Mouse (Mus musculus): ENCODE data around the gene Ptgir. TPM values are rescaled to one million over a fixed set of nuclear protein-coding genes. Genes with fewer than 3 reads are reported as not detected.

Gene Ptgir
- total RNA-seq, 1 experiment from 2014 or later: 0.73 TPM

DNA sequence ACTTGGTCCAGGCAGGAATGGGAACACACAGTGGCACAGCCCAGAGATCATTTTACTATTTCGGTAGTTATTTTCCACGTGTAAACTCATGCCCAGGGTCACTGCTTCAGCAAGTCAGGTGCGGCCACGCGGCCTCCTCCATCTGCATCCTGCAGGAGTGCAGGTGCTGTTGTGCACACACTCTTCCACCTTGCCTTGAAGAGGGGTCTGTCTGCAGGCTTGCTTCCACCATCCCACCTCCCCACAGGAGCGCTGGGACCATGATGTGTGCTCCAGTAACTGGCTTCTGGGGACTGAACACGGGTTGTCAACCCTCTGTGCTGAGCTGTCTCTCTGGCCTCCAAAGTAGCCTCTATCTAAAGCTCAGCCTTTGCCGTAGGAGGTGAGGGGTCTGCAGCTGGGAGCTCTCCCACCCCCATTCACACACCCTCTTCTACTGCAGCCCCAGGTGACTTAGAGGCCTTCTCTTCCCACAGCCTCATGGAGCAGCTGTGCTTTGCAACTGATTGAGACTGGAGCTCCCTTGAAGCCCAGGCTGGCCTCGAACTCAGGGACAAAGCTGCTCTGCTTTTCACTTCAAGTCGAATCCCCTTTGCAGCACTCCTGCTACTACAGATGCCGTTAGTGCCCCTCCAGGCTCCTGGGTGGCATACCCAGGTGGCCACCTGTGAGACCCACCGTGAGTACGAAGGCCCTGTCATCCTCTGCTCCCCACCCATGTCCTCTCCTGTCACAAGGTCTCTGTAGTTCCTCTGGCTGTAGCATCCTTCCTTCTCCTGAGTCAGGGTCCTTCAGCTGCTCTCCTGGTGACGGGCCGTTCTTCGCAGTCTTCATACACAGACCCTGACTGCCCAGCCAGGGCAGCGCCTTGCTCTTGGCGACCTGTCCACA lies 8.4 kb downstream of the Ptgir start:
- ATAC-seq (replicated peaks; ENCODE audit: low read depth, poor library complexity, severe bottlenecking): no peak

DNA sequence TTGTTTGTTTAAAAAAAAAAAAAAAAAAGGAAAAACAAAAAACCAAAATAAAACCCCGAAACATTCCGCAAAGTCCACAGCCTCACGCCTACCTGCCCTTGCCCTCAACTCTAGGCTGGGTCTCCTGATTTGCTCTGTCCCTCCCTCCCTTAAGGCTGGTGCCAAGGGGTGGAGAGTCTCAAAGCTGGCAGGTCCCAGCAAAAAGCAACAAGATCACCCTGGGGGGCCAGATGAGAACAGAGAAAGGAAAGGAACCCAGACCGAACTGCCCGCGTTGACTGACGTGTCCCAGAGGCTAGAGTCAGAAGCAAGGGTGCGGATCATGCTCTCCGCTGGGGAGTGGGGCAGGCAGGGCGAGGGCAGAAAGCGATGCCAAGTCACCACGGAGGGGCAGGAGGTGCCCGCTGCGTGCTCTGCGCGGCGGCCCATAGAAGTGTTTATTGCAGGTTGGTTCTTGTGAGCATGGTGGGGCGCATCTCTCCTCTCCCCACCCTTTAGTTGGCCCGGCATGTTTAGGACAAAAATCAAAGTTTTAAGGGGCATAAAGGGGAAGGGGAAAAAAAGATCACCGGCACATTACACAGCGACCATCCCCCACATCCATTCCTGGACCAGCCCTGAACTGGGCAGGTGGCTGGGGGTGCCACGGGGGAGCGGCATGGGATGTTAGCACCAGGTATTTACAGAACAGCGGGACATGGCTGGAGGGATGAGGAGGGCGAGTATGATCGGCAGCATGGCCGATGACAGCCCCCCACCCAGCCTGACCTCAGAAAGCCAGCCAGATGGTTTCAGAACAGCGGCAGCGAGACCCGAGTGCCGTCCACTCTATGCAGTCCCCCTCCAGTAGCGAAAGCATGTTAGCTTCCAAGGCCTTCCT lies 9.4 kb downstream of the Ptgir start:
- no peak for ATAC-seq (replicated peaks; ENCODE audit: low read depth, poor library complexity, severe bottlenecking)

- ATAC-seq (replicated peaks; ENCODE audit: low read depth, poor library complexity, severe bottlenecking): no peak
Observed at GRCm38 (mm10) chr7:16916342-16917265, 10.3 kb downstream of the Ptgir start.

GRCm38 (mm10) chr7:16917447-16917846 lies 11.2 kb downstream of the Ptgir start:
- no peak for ATAC-seq (replicated peaks; ENCODE audit: low read depth, poor library complexity, severe bottlenecking)

DNA sequence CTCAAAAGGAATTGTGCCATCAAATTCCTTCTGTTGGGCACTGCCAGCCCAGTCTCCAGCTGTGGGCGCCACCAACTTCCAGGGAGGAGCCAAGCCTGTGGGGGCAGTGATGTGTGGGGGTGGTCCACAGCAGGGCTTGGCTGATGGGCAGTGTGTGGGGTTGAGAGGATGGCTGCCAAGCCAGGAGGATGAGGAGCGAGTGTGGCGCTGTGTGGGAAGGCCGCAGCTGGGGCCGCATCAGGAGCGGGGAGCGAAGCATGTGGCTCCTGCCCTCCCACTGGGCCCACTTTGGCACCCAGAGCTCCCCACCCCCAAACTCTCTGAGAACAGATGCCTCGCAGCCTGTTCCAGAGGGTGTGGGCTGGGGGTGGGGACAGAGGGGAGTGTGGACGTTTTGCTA lies 11.7 kb downstream of the Ptgir start:
- ATAC-seq (replicated peaks; ENCODE audit: low read depth, poor library complexity, severe bottlenecking): no peak

DNA sequence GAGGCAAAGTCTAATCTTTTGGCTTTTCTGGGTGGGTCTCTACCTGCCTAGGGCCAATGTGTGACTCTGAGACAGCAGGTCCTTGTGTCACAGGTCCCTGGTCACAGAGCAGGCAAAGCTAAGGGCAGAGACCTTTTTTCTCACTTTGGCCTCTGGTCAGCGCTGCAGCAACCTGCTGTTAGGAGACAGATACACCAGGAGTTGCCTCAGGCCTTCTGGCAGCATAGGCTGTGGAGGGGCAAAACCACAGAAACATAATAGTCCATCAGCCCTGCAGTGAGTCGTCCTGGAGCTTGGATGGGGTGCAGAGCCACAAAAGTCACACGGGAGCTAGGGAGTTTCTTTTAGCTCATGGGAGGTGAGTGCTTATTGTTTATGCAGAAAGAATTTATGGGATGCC lies 12.4 kb downstream of the Ptgir start:
- ATAC-seq (replicated peaks; ENCODE audit: low read depth, poor library complexity, severe bottlenecking): no peak

DNA sequence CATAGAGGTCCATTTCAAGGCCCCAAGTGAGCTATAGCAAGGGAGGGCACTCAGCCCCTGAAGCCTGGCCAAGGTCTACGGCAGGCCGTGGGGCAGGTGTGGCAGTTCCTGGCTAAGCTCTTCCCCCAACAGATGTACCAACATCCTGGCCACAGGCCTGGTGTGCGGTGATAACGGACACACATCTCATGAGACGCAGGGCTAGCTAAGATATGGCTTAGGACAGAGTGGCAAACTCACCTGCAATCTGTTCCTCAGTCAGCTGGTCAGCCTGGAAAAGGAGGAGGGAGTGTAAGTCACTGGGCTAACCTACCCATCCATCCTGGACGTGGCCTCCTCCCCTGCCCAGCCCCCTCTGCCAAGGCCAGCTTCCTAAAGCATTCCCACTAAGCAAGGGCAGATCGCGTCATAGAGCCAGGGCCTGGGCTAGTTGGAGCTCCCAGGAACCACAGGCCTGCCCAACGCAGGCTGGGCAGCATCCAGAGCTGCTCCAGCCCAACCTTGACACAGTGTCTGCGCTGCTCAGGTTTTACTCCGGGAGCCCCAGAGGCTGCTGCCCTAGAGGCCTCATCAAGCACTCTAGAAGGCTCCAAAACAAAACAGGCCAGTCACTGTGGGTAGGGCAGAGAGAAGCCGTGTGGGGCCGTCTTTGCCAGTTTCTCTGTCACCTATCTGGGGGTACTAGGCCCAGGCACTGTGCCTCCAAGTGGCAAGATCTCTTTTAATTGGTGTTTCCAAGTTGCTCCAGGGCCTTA lies 13.3 kb downstream of the Ptgir start:
- no peak for ATAC-seq (replicated peaks; ENCODE audit: low read depth, poor library complexity, severe bottlenecking)

GRCm38 (mm10) chr7:16920150-16920579 lies 13.9 kb downstream of the Ptgir start:
- ATAC-seq (replicated peaks; ENCODE audit: low read depth, poor library complexity, severe bottlenecking): no peak

DNA sequence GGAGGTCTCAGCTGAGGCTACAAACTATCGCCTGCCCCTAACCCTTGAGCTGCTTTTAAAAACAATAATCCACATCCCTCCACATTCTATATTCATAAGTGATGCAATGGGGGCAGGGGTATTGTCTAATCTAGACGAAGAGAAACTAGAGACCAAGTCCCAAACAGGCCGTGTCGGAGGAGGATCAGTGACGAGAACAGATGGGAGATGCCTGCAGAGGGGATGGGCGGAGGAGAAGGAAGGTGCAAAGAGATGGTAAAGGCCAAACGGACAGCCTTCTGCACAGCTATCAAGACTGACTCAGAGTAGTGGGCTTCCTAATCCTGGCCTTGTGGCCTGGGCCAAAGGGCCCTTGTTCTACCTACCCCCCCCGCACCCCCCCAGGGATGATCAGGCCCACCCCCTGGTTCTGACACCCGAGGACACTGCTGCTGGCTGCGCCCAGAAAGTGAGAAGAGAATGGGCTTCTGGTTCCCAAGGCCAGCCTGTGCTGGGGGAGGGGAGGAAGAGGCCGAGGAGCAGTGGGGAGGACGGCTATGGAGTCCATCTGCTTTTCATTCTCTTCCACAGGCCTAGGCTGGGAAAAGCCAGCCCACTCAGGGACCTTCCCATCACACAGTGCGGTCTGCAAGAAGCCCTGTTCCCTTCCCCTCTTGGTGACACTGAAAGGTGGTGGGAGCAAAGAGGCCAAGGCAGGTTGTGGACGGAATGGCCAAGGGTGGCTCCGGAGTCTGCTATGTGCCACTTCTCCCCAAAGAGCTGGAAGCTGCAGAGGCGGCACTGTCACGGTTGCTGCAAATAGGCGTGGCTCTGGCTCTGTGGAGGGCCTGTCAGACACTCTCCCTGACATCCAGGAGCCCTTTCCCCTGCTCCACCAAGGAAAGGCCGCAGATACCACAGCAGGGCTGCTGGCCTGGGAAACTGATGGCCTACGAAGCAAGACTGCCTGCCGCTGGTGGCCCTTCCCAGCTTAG lies 14.8 kb downstream of the Ptgir start:
- ATAC-seq (replicated peaks; ENCODE audit: low read depth, poor library complexity, severe bottlenecking): no peak

- ATAC-seq (replicated peaks; ENCODE audit: low read depth, poor library complexity, severe bottlenecking): no peak
Observed at GRCm38 (mm10) chr7:16921881-16922335, 15.6 kb downstream of the Ptgir start.

GRCm38 (mm10) chr7:16922360-16922973 lies 16.2 kb downstream of the Ptgir start:
- no peak for ATAC-seq (replicated peaks; ENCODE audit: low read depth, poor library complexity, severe bottlenecking)

DNA sequence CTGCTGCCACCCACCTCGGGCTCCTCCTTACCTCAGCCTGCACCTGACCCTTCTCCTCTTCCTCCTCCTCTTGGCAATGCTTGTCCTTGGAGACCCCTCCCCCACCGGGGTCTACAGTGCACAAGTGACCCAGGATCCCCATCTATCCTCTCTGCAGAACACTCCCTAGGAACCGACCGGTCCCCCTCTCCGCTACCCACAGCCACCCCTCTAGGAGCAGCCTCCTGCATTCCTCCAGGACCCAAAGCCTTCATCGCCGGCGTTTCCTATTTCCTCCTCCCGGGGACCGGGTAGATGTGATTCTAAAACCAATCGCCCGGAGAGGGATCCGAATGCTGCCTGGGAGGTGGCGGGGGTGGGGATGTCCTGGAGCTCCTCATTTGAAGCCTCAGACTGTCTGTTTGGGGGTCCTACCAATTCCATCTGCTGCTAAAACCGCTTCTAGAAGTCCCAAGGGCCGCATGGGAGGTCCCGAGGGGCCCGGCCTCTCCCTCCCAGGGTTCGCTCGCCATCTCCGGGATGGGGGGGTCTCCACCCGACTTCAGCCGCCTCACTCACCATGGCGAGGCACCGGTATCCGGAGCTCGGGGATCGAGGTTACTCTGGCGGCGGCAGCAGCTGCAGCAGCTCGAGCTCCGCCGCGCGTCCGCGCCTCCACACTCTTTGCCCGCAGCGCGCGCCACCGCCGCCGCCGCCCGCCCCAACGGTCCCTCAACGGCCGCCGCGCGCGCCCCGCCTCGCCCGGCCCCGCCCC lies 17.2 kb downstream of the Ptgir start:
- no peak; the same call in 1 of the 2 replicates for ATAC-seq (replicated peaks; ENCODE audit: low read depth, poor library complexity, severe bottlenecking)

GRCm38 (mm10) chr7:16924037-16924834 lies 17.9 kb downstream of the Ptgir start, which contains the start of gene Calm3:
Gene Calm3 (minus strand): TSS chr7:16924114.
- ATAC-seq (replicated peaks; ENCODE audit: low read depth, poor library complexity, severe bottlenecking): peak; percentile 91

DNA sequence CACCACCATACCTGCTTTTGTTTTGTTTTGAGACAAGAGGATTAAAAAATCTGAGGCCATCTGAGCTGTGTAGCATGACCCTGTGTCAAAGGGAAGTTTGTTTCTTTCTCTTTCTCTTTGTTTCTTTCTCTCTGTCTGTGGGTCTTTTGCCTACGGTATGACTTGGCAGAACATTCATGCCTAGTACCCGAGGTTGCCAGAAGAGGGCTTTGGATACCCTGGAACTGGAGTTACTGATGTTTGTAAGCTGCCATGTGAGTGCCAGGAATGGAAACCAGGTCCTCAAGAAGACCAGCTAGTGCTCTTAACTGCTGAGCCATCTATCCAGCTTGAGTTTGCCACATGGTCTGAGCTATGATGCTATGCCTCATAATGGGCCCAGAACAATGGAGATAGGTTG lies 22.1 kb downstream of the Ptgir start:
- ATAC-seq (replicated peaks; ENCODE audit: low read depth, poor library complexity, severe bottlenecking): 0 out of 2 replicates have a peak, but pooled peaks have one; percentile 9

- peak; percentile 74 for ATAC-seq (replicated peaks; ENCODE audit: low read depth, poor library complexity, severe bottlenecking)
Observed at GRCm38 (mm10) chr7:16930850-16931249, 24.6 kb downstream of the Ptgir start.

Measured in common myeloid progenitor, adult 5-6 weeks (primary cell).